Mouse (Mus musculus) liver, adult 2 months (tissue): Measurements from ENCODE around the gene Tgm2.

Experiments used
- CTCF ChIP-seq: fragments of 200-500 bp; IDR thresholded peaks from 2 replicates; pipeline ENCODE4 v1.5.1; 2011; ENCODE audit warnings: low read depth, low read length, control low read depth
- POLR2A ChIP-seq: fragments of 200-500 bp; IDR thresholded peaks from 2 replicates; pipeline ENCODE4 v1.6.1; 2011; ENCODE audit warnings: low read length, control low read depth; ENCODE audit not compliant: insufficient read depth; ENCODE audit errors: extremely low read depth

DNA sequence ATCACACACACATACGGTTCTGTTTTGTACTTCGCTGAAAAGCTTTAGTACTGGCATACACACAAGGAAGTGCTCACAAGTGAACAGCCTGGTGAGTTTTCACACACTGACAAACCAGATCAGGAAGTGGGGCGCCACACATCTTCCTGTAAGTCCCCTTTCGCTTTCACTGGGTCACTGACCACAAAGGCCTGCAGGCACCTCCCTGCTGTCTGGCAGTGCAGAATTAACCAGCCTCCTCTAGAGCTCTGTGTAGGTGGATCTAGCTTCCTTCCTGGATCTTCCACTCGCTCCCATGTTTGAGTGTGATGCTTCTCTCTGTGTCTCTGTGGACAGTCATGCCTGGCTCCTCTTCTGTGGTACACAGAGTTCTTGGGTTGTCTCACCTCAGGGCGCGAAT is 20.4 kb upstream of the Tgm2 start:
- no peak for TF ChIP-seq CTCF
- no peak for TF ChIP-seq POLR2A
